Mouse (Mus musculus) ZHBTc4 (cell line): Measurements from ENCODE around the gene Abhd17c.
"Not testable (repeated sequence)": the region's sequence is repeated elsewhere in the genome, so short reads cannot be mapped to it uniquely, and the experiment has no call there.

Experiments
- DNase-seq: peaks from one replicate; pipeline ENCODE4 v3.0.0-alpha.2; 2011; ENCODE audit warnings: low read depth, low spot score

Gene Abhd17c

DNA sequence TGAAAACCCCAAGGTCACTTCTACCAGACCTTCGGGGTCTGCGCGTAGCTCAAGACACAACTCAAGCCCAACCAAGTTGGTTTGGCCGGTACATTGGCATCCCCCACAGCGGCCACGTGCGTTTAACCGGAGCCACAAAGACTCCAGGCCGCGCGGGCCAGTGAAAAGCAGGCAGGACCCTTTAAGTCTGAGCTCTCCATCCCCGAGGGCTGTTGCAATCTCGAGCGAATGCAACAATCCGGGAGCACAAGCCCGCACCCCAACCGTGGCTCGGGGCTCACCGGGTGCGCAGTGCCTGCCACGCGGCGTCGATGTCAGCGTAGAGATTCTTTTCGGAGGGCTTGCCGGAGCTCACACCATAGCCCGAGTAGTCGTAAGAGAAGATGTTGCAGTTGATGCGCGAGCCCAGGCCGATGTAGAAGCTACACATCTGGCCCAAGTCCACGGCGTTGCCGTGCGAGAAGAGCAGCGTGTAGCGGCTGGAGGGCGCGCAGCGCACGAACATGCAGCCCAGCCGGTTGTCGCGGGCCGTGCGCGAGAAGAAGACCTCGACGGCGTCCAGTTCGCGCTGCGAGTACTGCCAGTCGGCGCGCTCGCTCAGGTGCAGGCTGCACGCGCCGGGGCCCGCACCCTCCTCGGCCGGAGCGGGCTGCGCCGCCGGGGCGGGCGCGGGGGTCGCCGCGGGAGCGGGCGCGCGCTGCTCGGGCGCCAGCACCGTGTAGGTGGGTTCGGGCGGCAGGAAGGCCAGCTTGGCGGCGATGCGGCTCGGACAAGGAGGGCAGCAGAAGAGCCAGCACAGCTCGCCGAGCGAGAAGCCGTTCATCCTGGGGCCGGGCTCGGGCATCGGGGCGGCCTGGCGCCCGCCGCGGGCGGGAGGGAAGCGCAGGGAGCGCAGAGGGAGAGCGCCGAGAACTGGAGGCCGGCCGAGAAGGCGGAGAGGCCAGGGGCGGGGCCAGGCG lies at the start of gene Abhd17c:
Gene Abhd17c (minus strand): TSS at position 893 of the 959 bp plus-strand sequence.
- DNase-seq = peak; percentile 84

DNA sequence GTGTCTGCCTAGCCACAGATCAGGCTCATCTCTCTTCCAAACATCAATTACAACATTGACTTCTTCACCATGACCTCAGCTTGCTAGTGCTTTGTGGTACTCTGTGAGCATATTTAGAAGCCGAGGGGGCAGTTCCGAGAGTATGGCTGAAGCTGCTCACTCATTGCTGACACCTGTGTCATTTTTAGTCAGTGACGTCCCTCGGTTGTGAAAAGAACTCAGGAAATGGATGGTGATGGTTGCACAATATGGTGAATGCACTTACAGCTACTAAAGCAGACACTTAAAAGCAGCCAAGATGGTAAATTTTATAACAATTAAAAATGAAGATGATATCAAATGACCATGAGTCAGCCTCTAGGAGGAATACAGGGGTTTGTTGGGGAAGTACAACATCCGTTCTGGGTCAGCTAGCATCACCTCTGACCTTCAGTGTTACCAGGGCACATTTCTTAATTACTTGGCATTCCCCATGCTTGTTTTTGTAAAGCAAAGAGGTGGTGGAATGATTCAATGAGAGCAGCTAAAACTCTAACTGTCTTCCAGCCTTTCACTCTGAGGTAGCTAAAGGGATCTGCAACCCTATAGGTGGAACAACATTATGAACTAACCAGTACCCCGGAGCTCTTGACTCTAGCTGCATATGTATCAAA lies 45.6 kb upstream of the Abhd17c start:
- no peak for DNase-seq

DNA sequence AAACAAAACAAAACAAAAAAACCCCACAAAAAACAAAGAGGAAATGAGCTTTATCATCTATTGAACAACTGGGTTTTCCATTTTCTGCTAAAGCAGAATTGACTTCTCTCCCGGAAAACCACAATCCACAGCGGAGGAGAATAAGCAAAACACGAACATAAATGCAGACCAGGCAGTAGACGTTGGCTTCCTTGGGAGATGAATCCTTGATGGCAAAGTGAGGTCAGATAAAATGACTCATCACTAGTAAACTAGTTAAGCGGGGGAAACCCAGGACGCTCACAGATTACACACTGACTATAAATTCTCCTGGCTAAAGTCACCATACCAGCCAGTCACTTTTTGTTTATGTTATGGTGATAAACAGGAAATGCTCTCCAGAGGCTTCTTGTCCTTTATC lies 44.5 kb upstream of the Abhd17c start:
- DNase-seq = no peak

DNA sequence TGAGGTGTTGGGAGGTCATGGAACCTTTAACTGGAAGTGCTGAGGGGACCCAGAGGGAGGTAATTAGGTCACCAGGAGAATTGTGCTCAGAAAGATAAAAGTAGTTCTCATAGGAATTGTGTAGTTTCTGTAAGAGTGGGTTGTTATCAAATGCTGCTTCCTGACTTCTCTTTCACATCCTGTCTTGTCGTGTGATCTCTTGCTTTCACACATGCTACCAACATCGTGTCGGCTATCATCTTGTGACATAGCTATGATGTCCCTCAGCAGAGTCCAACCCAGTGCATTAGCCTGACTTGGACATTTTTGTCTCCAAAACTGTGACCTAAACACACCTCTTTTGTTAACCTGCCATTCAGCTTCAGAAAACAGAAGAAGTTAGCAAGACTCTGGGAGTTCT lies 40.6 kb upstream of the Abhd17c start:
- DNase-seq = no peak

DNA sequence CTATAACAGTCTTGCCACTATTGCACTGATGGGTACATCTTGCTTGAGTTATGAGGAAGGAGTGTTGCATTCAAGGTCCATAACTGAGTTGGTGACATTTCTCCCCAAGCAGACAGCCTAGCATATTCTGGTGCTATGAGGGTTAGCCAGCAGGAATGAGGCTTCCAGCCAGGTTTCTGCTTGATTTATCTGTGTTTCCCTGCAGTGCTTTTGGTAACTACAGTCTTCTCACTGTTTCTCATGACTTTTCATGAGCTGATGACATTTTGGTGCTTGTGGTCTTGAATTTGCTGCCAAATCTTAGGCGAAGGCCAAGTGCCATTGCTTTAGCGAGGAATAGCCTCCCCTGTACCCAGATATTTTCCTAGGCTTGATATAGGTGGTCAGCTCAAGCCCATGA lies 39.8 kb upstream of the Abhd17c start:
- DNase-seq = no peak

DNA sequence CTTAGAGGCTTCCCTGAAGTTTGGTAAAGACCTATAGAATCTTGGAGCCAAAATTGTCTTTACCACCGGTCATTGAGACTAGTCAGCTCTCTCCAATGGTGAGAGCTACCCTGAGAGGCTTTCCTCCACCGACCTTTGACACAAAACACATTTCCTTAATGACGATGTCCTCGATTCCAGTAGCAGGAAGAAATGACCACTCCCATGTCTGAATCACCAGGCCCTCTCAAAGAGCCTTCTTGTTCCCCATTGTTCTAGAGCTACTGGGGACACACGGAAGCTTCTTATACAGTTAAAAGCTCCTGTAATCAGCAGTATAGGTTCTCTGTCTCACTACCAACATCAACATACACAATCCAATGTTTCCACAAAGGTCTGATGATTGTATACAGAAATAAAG lies 36.5 kb upstream of the Abhd17c start:
- DNase-seq = no peak

DNA sequence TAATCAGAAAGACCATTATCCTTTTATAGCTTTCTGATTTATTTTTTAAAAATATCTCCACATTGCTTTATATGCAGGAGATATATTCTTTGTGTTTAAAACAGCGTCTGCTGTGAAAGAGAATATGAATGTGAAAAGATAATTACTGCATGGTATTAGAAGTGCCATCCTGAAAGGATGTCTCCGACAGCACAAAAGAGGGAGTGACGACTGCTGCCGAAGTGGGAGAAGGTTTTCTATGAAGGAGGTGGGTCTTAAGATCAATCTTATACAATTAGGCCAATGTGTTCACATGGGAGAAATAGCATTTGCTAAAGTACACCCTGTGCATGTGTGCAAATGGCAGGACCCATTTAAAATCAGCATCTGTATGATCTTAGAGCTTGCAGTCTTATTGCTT lies 33.5 kb upstream of the Abhd17c start:
- no peak for DNase-seq

DNA sequence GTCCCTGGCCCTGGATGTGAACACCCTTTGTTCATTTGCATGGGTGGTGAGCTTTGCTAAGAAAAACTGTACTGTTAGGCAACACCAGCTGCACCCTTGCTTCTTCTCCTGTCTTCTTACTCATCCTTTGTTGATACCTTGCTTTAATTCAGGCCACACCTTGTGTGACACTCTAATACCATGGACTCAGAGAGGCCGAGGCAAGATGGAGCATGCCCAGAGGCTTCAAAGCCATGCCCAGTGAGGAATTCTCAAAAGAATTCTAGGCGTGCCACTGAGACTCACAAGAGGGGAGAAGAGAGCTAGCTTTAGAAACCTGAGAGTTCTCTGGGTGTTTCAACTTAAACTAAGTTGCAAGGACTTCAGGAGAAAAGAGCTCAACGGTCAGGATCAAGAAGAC lies 33.0 kb upstream of the Abhd17c start:
- DNase-seq = peak; percentile 81

DNA sequence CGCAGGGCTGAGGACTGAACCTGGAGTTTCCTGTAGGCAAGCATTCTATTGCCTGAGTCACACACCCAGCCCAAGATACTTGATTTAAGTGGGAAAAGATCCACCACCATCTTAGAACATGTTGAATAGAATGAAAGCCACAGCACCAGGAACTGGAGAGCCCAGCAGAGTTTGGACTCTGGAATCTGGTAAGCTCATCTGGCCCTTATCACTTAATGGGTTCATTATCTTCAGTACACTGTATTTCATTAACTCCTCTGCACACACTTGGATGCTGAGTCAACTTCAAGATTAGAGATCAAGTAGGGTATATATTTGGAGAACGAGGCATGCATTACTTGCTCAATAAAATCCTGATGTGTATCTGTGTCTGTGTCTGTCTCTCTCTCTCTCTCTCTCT lies 27.1 kb upstream of the Abhd17c start:
- DNase-seq = not testable (repeated sequence)

DNA sequence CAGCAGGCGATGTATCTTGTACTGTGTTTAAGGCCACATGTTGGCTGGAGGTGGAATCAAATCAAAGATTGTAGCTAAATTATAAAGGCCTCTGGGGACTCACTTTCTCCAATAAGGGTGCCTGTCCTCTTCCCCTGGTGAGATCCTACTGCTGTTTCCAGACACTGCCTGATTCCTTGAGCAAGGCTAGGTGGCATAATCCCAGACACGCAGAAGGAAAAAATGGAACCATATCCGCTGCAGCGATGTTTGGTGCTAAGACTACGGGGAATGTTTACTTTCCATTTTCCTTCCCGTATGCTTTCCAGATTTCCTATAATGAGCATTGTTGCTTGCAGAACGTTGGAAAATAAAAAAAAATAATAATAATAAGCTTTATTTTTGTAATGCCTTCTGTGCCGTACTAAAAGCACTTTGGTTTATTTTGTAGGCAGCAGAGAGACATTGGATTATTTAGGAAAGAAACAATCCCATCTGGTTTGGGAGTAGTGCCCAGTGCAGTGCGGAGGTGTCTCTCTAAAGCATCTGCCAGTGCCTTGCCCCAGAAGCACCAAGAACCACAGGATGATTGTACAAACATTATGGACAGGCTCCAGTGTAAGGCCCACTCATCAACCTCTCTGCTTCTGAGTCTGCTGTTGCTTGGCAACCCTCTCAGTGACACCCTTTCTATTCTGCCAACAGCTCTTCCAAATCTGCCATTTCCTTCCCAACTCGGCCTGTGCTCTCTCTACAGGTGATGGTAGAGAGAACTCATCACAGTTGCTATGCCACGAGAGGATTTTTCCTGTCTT lies 23.2 kb upstream of the Abhd17c start:
- DNase-seq = no peak

DNA sequence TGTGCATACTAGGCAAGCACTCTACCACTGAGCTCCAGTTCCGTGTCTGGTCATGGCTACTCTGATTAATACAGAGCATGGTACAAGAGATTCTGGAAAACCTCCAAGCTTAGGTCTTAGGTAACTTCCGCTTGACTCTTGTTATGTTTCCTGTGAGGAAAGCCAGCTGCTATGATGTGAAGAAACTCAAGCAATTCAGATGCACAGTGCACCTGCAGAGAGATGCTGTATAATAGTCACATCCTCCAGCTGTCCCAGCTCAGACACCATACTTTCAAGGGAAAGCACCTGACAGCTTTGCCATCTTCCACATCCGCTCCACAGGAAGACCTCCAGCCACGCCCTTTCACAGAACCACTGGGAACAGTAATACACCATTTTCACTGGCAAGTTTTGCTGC lies 21.7 kb upstream of the Abhd17c start:
- no peak for DNase-seq

DNA sequence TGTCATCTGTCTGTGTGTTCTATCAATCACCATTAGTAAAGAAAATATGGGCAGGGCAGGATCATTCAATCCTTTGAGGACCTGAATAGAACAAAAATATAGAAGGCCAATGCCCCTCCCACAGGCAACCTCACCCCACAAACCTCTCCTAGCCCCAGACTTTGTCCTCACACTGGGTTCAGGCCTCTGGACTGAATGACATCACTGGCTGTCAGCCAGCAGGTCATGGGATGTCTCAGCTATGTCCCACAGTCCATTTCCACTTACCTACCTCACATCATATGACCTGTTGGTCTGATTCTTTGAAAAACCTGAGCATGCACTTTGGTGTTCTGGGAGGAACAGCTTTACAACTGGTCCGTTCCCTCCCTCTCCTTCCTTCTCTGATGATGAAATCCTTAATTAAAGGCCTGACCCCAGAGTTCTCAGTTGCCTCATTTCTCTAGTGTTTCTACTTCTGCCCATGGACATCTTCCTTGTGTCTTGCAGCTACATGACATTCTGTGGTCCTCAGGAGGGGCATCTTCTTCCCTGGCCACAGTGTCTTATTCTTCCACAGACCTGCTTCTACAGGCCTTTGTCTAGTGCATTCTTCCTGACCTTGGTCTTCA lies 19.6 kb upstream of the Abhd17c start:
- DNase-seq = no peak

DNA sequence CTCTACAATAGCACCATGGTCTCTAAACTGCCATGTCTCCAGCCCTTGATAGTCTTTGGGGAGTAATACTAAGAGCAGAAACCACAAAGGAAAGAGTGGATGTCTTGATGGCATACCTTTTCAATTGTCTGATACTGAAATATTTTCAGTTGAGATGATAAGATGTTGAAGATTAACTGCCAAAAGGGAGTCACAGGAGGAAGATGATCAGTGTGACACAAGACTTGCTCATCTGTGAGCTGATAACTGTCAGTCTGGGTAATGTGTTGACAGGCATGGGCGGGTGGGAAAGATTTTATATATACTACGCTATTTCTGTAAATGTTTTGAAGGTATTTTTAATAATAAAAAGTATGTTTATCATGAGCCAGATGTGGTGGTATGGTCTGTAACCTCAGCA lies 16.7 kb upstream of the Abhd17c start:
- DNase-seq = no peak

DNA sequence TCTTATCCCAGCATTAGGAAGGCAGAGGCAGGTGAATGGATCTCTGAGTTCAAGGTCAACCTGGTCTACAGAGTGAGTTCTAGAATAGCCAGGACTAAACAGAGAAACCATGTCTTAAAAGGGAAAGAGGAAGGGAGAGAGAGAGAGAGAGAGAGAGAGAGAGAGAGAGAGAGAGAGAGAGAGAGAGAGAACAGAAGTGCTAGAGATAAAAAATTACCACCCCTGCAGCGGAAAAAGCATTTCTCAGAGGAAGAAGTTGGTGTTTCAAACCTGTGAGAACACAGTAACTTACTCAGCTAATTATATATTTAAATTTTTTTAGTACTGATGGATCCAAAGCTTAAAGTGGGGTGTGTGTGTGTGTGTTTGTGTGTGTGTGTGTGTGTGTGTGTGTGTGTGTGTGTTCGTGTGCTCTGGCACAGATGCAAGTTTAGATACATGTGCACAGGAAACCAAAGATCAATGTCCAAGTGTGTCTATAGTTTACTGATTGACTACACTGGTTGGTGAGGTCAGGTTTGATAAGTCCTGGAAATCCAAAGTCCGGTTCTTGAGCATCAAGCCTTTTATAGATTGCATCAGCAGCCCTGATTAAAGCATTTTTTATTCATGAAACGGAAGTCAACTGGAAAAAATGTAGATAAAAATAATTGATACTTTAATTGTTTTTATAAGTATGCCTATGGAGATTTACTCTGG lies 15.2 kb upstream of the Abhd17c start:
- no peak for DNase-seq

DNA sequence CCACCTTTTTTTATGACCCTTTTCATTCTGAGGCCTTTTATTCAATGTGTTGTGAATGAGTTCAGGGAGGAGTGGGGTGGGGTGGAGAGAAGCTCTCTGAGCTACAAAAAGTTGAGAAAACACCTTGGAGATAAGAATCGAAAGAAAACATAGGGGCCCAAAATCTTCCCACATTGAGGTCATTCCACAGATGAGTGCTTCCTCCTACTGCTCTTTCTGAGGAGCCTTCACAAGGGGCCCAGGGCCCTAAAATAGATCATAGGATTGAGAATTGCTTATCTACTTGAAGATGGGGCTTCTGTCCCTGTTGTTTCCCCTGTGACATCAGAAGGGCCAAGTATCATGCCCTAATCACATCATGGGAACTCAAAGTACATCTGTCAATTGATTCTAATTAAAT lies 14.3 kb upstream of the Abhd17c start:
- DNase-seq = no peak

DNA sequence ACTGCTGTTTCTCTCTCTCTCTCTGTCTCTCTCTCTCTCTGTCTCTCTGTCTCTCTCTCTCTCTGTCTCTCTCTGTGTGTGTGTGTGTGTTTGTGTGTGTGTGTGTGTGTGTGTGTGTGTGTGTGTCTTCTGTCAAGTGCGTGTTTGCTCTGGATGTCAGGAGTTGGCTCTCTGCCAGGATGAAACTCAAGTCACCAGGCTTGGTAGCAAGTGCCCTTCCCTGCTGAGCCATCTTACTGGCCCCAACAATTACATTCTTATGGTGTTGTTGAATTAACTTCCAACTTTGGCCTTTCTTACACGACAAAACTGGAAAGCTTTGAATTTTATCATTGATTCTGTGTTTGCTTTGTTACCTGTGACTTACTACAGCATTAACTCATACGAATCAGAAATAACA lies 13.6 kb upstream of the Abhd17c start:
- DNase-seq = no peak

DNA sequence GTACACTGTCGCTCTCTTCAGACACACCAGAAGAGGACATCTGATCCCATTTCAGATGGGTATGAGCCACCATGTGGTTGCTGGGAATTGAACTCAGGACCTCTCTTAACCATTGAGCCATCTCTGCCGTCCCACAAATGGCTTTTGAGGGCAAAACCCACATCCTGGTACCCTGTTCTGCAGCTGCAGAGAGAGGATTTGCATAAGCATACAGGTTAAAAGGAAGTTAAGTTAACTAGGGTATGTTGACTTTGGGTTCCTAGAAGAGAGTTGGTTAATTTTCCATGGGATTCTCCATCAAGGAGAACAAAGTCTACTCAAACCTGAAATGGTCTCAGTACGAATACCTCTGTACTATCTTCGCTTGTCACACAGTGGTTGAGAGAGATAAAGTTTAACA lies 13.2 kb upstream of the Abhd17c start:
- no peak for DNase-seq

DNA sequence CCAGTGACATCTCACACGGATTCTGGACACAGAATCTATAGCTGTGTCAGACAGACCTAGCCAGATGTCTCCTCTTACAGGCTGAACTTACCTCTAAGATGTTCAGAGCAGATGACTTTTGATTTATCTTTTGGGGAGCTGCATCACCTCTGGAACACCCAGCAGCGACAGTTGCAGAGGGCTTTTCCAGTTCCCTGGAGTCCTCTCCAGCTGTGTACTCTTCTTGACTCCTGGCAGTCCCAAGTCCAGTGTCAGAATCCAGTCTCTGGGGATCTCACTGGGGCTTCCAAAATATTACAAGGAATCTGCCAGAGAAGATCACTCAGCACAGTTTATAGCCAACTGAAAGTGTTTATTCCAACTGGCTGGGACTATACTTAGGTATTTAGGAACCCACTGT lies 12.7 kb upstream of the Abhd17c start:
- DNase-seq = no peak

DNA sequence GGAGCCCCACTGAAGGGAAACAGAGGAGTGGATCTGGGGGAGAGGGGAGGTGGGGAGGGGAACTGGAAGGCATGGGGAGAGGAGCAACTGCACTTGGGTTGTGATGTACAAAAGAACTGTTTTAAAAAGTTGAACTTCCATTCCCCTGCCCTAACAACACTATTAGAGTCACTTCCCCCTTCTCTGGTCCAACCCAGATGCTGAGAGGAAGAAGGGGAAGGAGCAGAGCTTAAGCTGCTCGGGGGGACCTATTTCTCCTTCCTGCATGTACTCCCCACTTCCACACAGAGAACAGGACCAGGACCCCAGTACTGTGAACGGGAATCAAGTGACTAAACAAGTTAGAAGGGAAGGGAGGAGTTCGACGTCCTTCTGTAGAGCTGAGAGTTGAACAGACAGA lies 11.9 kb upstream of the Abhd17c start:
- DNase-seq = no peak

DNA sequence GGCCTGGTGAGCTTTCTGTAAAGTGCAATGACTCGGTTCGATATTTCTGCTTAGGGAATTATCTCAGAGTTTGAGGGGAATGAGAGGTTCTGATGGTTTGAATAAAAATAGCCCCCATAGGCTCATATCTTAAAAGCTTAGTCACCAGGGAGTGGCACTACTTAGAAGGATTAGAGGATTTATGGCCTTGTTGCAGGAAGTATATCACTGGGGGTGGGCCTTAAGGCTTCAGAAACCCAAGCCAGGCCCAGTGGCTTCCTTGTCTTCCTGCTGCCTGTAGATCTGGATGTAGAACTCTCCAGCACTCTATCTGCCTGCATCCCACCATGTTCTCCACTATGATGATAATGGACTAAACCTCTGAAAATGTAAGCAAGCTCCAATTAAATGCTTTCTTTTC lies 7.7 kb upstream of the Abhd17c start:
- no peak for DNase-seq

DNA sequence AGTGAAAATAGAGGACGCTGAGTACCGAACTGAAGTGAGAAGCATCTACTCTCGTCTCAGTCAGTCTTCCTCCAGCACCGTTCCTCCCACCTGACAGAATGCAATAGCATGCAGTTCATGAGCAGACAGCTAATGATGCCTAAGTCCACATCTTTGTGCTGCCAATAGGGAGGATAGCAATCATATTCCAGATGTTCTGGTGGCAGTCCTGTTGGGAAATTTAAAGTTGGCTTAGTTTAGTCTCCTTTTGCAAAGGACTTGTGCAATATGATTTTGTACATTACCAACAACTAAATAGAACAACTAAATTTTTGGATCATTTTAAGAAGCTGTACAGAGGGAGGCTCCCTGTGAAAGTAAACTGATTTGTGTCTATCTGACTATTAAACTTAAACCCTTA lies 2.1 kb upstream of the Abhd17c start:
- DNase-seq = no peak
